Mouse (Mus musculus) right cerebral cortex, postnatal 14 days (tissue): ENCODE results near the gene Hk2.
A peak's percentile ranks its signal among the peaks of the same experiment; 100 is the strongest.
"Not testable (repeated sequence)": the region's sequence is repeated elsewhere in the genome, so short reads cannot be mapped to it uniquely, and the experiment has no call there.

Experiments
- DNase-seq: peaks from one replicate; pipeline ENCODE4 v3.0.0; 2022

The Hk2 gene

GRCm38 (mm10) chr6:82737634-82738540, 36.4 kb downstream of the Hk2 start:
- DNase-seq: no peak

- DNase-seq: no peak
Measured at GRCm38 (mm10) chr6:82736626-82737600, 37.3 kb downstream of the Hk2 start.

- DNase-seq: peak; percentile 59
Measured at GRCm38 (mm10) chr6:82735347-82735746, 38.9 kb downstream of the Hk2 start.

GRCm38 (mm10) chr6:82728635-82729034, 45.6 kb downstream of the Hk2 start:
- no peak for DNase-seq

GRCm38 (mm10) chr6:82727206-82727605, 47.0 kb downstream of the Hk2 start:
- no peak for DNase-seq

GRCm38 (mm10) chr6:82723321-82723720, 50.9 kb downstream of the Hk2 start:
- no peak for DNase-seq

- no peak for DNase-seq
Measured at GRCm38 (mm10) chr6:82716126-82716525, 58.1 kb downstream of the Hk2 start.

GRCm38 (mm10) chr6:82715653-82716052, 58.6 kb downstream of the Hk2 start:
- no peak for DNase-seq

GRCm38 (mm10) chr6:82715253-82715652, 59.0 kb downstream of the Hk2 start:
- DNase-seq: no peak

GRCm38 (mm10) chr6:82714841-82715240, 59.4 kb downstream of the Hk2 start:
- no peak for DNase-seq

GRCm38 (mm10) chr6:82714243-82714642, 60.0 kb downstream of the Hk2 start:
- DNase-seq: peak; percentile 74

GRCm38 (mm10) chr6:82707742-82708141, 66.5 kb downstream of the Hk2 start:
- DNase-seq: no peak

- DNase-seq: no peak
Measured at GRCm38 (mm10) chr6:82707241-82707640, 67.0 kb downstream of the Hk2 start.

GRCm38 (mm10) chr6:82705221-82705620, 69.0 kb downstream of the Hk2 start, which contains the start of gene Pole4:
TSS of gene Pole4 (minus strand) at chr6:82705365.
- DNase-seq: no peak

GRCm38 (mm10) chr6:82703710-82704109, 70.5 kb downstream of the Hk2 start:
- no peak for DNase-seq

GRCm38 (mm10) chr6:82702593-82703017, 71.6 kb downstream of the Hk2 start:
- peak; percentile 92 for DNase-seq

GRCm38 (mm10) chr6:82701296-82701695, 73.0 kb downstream of the Hk2 start:
- DNase-seq: no peak

GRCm38 (mm10) chr6:82699831-82700230, 74.4 kb downstream of the Hk2 start:
- no peak for DNase-seq

GRCm38 (mm10) chr6:82696736-82697135, 77.5 kb downstream of the Hk2 start:
- no peak for DNase-seq

GRCm38 (mm10) chr6:82694668-82695067, 79.6 kb downstream of the Hk2 start:
- no peak for DNase-seq

GRCm38 (mm10) chr6:82689474-82689873, 84.8 kb downstream of the Hk2 start:
- no peak for DNase-seq

GRCm38 (mm10) chr6:82688586-82688985, 85.7 kb downstream of the Hk2 start:
- not testable (repeated sequence) for DNase-seq

- no peak for DNase-seq
Measured at GRCm38 (mm10) chr6:82684136-82684535, 90.1 kb downstream of the Hk2 start.
